Mouse (Mus musculus): ENCODE data around the gene Sema3g.

The Sema3g gene

GRCm38 (mm10) chr14:31217666-31218065, at the start of gene Sema3g:
Gene Sema3g, plus strand, starts transcription at chr14:31217860.
- CTCF ChIA-PET, result interaction anchor here (2.4 kb wide), 1 partner anchor 13 kb away, joined by 12 read pairs; no protein-coding TSS in a partner anchor

DNA sequence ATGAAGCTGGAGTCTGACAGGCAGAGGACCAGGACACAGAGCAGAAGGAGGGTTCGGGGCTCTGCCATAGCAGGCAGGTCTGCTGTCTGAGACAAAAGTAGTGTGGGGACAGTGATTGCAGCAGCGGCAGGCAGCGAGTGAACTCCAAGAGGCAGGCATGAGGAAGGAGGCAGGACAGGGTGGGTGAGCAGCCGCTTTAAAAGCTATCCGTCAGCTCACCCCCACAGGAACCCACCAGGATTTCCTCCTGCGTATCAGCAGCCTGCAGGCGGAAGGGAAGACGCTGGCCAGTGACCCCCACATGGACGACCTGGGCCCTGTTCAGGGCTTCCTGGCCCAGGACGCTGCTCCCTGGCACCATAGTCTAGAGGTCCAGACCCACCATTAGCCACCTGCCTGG, 49.2 kb upstream of the Sema3g start, which contains the start of gene Stab1:
TSS of gene Stab1 (minus strand) at position 217 of the 400 bp plus-strand sequence.
- CTCF ChIA-PET, result no interaction called here

DNA sequence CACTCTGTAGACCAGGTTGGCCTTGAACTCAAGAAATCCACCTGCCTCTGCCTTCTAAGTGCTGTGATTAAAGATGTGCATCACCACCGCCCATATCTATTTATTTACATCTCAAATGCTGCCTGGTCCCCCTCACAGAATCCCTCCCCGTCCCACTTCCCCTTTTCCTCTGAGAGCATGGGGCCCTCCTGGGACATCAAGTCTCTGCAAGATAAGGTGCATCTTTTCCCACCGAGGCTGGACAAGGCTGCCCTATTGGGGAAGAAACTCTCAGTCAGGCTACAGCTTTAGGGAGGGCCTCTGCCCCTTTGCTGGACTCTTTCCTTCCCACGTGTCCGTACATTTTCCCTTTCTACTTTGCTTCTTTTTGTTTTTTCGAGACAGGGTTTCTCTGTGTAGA, 48.2 kb upstream of the Sema3g start:
- CTCF ChIA-PET, result no interaction called here

DNA sequence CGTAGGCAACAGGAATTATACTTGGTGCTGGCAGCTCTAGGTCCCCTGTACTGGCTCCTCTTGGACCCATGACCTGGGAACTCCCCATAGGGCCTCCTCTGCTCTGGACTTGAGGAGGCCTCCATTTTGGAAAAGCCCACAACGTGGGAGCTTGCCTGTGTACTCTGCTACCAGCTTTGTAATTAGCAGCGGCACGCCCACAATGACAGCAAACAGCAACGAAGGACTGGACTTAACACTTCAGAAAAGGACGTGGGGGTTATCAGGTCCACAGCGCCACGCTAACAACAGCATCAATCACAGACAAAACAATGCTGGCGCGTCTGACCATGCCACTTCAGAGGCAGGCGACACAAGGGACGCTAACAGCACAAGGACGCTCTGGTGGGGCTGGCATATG, 46.7 kb upstream of the Sema3g start:
- CTCF ChIA-PET, result no interaction called here

DNA sequence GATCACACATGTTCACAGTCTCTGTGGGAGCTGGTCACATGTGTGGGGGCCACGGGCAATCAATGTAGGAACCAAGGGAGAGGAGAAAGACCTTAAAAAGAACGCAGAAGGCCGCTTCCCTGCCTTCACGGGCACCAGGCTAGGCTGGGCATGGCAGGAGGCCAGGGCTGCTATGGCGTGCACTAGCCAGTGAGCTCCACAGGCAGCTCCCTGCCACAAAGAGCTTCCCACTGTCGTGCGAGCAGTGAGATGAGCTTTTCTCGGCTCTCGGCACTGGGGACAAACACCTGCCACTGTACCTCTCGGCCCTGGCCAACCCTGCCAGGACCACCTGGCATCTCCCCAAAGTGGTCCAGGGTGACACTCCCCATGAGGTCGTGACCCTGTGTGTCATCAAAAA, 46.3 kb upstream of the Sema3g start:
- CTCF ChIA-PET, result no interaction called here

DNA sequence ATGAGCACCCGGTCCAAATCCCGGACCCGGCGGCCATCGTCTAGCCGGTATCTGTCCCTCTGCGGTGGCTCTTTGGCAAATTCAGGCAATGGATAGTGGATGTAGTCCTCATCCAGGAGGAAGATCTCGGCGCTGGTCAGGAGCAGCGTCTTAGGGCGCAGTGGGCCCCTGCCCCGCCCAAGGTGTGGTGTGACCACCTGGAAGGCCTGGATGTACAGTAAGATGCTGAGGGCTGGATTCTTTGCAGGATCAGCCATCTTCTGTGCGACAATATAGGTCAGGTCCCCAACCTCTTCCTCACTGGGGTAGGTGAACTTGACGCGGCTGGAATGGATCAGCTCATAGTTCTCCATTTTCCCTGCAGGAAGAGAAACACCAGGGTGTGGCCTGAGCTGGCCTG, 45.8 kb upstream of the Sema3g start:
- CTCF ChIA-PET, result no interaction called here

- CTCF ChIA-PET, result no interaction called here
Observed at GRCm38 (mm10) chr14:31172781-31173455, 44.7 kb upstream of the Sema3g start.

DNA sequence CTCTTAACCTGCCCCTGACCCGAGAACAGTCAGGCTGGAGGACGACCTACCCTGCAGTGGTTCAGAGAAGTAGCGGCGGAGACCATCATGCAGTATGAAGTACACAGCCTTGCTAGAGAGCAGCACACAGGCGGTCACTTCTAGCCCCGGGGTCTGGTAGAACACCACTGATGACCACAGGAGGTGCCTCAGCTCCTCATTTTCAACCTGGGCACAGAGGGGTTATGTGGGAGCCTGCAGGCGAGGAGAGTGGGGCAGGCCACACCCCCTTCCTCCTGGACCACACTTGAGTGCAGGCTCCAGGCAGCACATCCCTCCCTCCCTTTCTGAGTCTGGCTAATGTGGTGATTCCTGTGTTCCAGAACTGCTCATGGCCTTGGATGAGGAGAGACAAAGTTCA, 44.1 kb upstream of the Sema3g start:
- CTCF ChIA-PET, result no interaction called here

DNA sequence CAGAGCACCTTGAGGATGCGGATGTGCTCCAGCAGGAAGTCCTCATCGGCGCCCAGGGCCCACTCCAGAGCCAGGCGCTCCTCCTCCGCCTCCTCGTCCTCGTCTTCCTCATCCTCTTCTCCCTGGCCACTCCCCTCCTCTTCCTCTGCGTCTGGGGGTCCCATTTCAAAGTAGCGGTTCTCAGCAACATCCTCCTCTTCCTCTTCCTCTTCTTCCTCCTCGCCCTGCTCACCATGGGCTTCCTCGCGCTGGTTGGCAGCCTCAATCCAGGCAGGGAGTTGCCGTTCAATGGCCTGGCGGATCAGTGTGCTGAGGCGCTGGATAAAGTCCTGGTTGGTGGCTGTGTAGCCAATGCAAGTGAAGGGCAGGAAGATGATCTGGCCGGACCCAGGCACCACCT, 40.4 kb upstream of the Sema3g start:
- CTCF ChIA-PET, result no interaction called here

DNA sequence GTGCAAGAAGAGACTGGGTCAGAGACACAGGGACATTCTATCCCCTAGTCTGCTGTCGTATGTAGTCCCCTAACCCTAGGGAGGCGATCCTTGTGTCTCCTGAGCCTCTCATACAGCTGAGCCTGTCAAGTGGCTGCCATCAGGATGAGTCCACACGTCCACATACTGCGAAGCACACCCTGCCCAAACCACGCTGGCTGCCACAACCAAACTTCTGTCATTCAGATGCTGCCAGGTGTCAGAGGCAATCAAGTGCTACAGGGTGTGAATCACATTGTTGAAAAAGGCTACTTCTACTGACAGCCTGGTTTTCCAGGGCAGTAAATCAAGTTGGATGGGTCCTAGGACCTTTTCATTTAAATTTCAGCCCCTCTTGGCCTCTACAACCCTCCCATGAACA, 39.9 kb upstream of the Sema3g start:
- CTCF ChIA-PET, result no interaction called here

GRCm38 (mm10) chr14:31179677-31180365, 37.8 kb upstream of the Sema3g start:
- CTCF ChIA-PET, result no interaction called here

- CTCF ChIA-PET, result no interaction called here
Observed at GRCm38 (mm10) chr14:31181512-31181911, 36.1 kb upstream of the Sema3g start.

DNA sequence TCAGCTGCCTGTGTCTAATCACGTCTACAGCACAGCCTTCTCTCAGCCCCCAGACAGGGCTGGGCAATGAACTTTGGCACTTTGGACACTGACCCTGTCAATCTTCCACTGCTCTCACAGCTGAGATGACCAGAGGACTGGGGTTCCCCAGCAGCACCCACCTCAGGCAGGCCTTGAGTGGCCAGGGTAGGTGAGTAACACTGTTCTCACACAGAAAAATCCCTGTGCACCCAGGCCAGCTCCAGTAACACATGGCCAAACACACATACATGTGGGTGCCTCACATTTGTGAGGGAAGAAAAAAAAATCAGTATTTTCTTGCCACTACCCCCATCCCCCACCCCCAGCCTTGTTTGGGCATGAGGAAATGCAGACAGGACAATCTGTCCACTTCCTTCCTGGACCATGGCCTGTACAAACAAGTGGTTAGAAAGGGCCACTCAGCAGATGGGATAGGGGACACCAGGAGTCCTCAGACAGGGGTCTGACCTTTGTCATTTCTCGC, 34.8 kb upstream of the Sema3g start:
- CTCF ChIA-PET, result no interaction called here

GRCm38 (mm10) chr14:31183541-31183940, 34.1 kb upstream of the Sema3g start:
- CTCF ChIA-PET, result interaction anchor here (0.6 kb wide), 1 partner anchor 152 kb away, joined by 6 read pairs; no protein-coding TSS in a partner anchor

- CTCF ChIA-PET, result interaction anchor here (0.6 kb wide), 1 partner anchor 152 kb away, joined by 6 read pairs; no protein-coding TSS in a partner anchor
Observed at GRCm38 (mm10) chr14:31184195-31184594, 33.5 kb upstream of the Sema3g start.

DNA sequence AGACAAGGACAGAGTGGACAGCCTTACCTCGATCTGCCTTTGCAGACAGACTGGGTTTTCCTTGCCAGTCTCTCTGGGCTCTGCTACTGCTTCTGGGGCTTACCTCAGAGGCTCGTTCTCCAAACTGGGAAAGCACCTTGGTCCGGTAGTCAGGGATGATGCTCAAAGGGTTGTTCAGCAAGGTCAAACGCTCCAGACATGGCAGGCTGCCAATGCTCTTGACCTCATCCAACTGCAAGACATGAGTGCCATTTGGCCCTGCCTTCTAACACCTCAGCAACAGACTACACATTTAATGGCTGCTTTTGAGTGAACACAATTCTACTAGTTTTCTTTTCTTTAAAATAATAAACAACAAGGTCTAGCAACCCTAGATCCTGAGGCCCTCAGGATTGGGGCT, 31.0 kb upstream of the Sema3g start:
- CTCF ChIA-PET, result interaction anchor here (0.6 kb wide), 1 partner anchor 617 kb away, joined by 3 read pairs; no protein-coding TSS in a partner anchor

DNA sequence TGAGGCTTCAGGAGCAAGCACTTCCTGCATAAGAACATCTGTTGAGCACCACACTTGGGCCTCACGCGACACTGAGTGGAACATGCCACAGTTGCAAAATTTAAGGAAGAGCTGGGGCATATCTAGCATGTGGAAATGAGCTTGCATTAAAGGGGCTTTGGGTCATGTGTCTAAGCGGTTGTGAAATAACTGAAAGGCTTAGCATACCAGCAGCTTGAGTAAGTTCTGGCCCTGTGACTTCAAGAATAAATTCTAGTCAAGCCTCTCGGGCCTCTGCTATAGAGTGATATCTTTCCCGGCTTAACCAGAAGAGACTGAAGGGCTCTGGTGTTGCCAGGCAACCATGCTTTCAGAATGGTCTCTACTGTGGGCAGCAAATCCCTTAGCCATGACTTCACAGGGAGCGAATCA, 28.9 kb upstream of the Sema3g start:
- CTCF ChIA-PET, result no interaction called here

GRCm38 (mm10) chr14:31189348-31189747, 28.3 kb upstream of the Sema3g start:
- CTCF ChIA-PET, result no interaction called here

DNA sequence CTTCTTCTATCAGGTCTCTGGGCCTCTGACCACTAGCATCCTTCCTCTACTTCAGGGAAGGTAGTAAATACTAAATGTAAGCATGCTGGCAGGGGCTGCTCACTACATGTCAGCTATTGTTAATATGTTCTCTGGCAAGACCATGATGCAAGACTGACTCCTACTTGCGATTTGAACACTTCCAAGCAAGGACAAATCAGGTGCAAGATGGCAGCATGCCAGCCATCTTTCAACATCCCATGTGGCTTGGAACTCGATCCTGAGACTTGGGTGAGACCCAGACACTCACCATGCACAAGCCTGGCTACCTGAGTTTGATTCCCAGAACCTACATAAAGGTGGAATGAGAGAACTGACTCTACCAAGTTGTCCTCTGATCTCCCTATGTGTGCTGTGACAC, 25.7 kb upstream of the Sema3g start:
- CTCF ChIA-PET, result no interaction called here

- CTCF ChIA-PET, result interaction anchor here (0.7 kb wide), 1 partner anchor 144 kb away, joined by 3 read pairs; no protein-coding TSS in a partner anchor
Observed at GRCm38 (mm10) chr14:31193791-31194190, 23.9 kb upstream of the Sema3g start.

- CTCF ChIA-PET, result no interaction called here
Observed at GRCm38 (mm10) chr14:31194441-31194840, 23.2 kb upstream of the Sema3g start.

DNA sequence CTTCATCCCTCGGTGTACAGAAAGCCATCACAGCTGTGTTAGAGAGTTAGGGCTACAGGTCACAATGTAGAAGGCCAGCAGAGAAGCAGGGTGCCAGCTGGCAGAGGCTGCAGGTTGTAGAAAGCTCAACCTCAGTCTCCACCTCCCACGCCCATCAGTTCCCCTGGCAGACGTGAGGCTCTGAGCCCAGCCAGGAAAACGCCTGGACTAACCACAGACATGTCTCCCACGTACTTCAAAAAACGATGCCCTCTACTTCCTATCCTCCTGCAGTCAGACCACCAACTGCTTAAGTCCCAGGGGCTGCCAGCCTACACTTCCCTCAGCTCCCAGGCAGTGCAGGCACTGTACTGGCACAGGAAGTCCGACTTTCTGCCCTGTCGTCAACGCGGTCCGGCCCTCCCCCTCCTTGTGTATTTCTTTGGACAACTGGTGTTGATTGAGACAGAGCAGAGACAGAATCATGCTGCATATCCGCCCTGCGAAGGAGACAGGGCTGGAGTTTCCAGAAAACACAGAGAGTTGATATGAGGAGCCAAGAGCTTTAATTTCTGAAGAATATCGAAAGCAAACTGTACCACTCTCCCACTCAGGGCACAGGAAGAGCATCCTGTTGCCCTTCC, 22.7 kb upstream of the Sema3g start:
- CTCF ChIA-PET, result no interaction called here

DNA sequence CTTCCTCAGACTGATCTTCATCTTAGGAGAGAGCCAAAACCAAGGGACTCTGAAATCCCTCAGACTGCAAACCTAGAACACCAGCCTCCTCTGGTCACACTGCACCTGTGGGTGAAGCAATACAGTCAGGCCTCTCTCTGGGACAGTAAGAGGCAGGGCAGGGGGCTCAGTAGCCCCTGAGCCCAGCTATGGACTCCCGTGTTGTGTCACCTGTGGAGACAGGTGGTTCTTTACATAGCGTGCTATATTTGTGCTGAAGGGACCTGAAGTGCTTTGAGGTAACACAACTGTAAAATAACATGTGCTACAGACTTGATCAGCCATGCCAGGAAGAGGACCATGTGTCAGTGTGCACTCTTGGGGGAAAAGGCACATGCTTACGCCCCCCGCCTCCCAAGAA, 22.1 kb upstream of the Sema3g start:
- CTCF ChIA-PET, result no interaction called here

Data from spleen, embryonic (tissue).